In the genomic region with DNA sequence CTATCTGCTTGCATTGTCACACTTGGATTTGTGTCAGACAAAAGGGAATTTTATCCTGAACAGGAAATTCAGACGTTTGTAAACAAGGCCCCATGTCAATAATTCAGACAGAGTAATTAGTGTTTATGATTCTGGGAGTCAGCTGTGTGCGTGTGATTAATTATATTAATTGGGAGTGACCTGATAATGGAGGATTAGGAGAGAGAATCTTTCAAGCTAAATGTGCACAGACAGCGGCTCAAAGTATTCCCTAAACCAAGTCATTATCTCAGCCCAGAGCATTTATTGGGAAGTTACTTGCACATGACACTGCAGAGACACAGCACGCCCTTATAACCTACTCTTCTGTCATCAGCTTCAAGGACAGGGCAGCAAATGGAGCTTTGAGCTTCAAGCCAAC, we compare ENCODE assay signal across 26 mouse cellular contexts.
DNase-seq lines count a peak whose midpoint lies in the region; ATAC-seq and TF ChIP-seq lines count a peak whose summit lies in the region.
"Had no signal": no experiment of that assay in that cellular context is flagged by ENCODE, and none has a peak within 500 bp of the region (broad histone marks: within the 10 kb centered on the region; RNA-seq: fewer than 3 reads in every experiment).

No protein-coding gene starts in this region.

- H3K4me2 ChIP-seq in kidney, postnatal 0 days (ENCODE audit: low read length): no peak overlapping the region
- no peak overlapping the region for H3K4me2 ChIP-seq in midbrain, embryonic 14.5 days (ENCODE audit: low read length)
- no peak overlapping the region for H3K4me2 ChIP-seq in midbrain, embryonic 15.5 days
- H3K4me2 ChIP-seq: embryonic facial prominence, embryonic 13.5 days; embryonic facial prominence, embryonic 15.5 days; forebrain, embryonic 12.5 days had no signal

- no peak overlapping the region for H3K27ac ChIP-seq in kidney, postnatal 0 days
- H3K27ac ChIP-seq in midbrain, embryonic 14.5 days (replicated peaks; ENCODE audit: low read depth, low read length): no peak overlapping the region
- H3K27ac ChIP-seq in midbrain, embryonic 15.5 days: no peak overlapping the region
- no peak overlapping the region for H3K27ac ChIP-seq in layer of hippocampus, adult 2 months
- H3K27ac ChIP-seq: embryonic facial prominence, embryonic 13.5 days; embryonic facial prominence, embryonic 15.5 days; forebrain, embryonic 10.5 days; forebrain, embryonic 12.5 days had no signal

- H3K4me1 ChIP-seq in kidney, postnatal 0 days (replicated peaks; ENCODE audit: insufficient read depth, low read length): no peaks in the 10 kb centered on the region
- no peaks in the 10 kb centered on the region for H3K4me1 ChIP-seq in midbrain, embryonic 14.5 days (ENCODE audit: control insufficient read depth, insufficient read depth, low read length)
- no peaks in the 10 kb centered on the region for H3K4me1 ChIP-seq in midbrain, embryonic 15.5 days
- H3K4me1 ChIP-seq: embryonic facial prominence, embryonic 13.5 days; embryonic facial prominence, embryonic 15.5 days; forebrain, embryonic 10.5 days; forebrain, embryonic 12.5 days had no signal

- peak; percentile 11 for DNase-seq in kidney, postnatal 0 days (ENCODE audit: low spot score)
- DNase-seq in kidney, adult 9 months: no peak
- DNase-seq in midbrain, embryonic 14.5 days: peak; percentile 6
- DNase-seq in brain, embryonic 14.5 days (ENCODE audit: low read depth): peak; percentile 25
- peak; percentile 87 for DNase-seq in retina, postnatal 1 day
- DNase-seq in lung, postnatal 10 days: no peak
- no peak for DNase-seq in layer of hippocampus, adult 2 months (ENCODE audit: low spot score in 2 of 2)
- DNase-seq: adrenal gland, adult 8-10 months; adrenal gland, postnatal 14 days; adrenal gland, postnatal 36 days; cerebellum, adult 11 months; cerebellum, adult 18-20 months; cerebellum, adult 8-10 months; cerebellum, adult 9-11 months; cerebellum, postnatal 14 days; cerebellum, postnatal 36 days; embryo, embryonic 11 days had no signal

- no peak for ATAC-seq in kidney, postnatal 0 days (replicated peaks; ENCODE audit: low FRiP score, low read depth)
- no peak for ATAC-seq in midbrain, embryonic 14.5 days (ENCODE audit: low FRiP score, low TSS enrichment)
- ATAC-seq in midbrain, embryonic 15.5 days (replicated peaks): no peak
- ATAC-seq: activated CD4-positive, CD25-positive, alpha-beta regulatory T cell, adult 4 months; forebrain, embryonic 16.5 days; Patski had no signal

- H3K4me3 ChIP-seq in kidney, postnatal 0 days (replicated peaks; ENCODE audit: low read depth, low read length): no peak overlapping the region
- H3K4me3 ChIP-seq in midbrain, embryonic 14.5 days (replicated peaks; ENCODE audit: low read depth, low read length): no peak overlapping the region
- no peak overlapping the region for H3K4me3 ChIP-seq in midbrain, embryonic 15.5 days
- H3K4me3 ChIP-seq in layer of hippocampus, adult 2 months: no peak overlapping the region
- H3K4me3 ChIP-seq: embryonic facial prominence, embryonic 13.5 days; embryonic facial prominence, embryonic 15.5 days; erythroblast, embryonic 14.5 days; forebrain, embryonic 10.5 days; forebrain, embryonic 12.5 days had no signal

- H3K9me3 ChIP-seq in kidney, postnatal 0 days (replicated peaks; ENCODE audit: low read length): no peaks in the 10 kb centered on the region
- no peaks in the 10 kb centered on the region for H3K9me3 ChIP-seq in midbrain, embryonic 14.5 days (ENCODE audit: control insufficient read depth, low read length)
- H3K9me3 ChIP-seq in midbrain, embryonic 15.5 days: no peaks in the 10 kb centered on the region
- H3K9me3 ChIP-seq: embryonic facial prominence, embryonic 13.5 days; embryonic facial prominence, embryonic 15.5 days; forebrain, embryonic 10.5 days; forebrain, embryonic 12.5 days had no signal

- no peaks in the 10 kb centered on the region for H3K27me3 ChIP-seq in kidney, postnatal 0 days (ENCODE audit: insufficient read depth, low read length)
- no peaks in the 10 kb centered on the region for H3K27me3 ChIP-seq in midbrain, embryonic 14.5 days (ENCODE audit: control insufficient read depth, insufficient read depth, low read length)
- H3K27me3 ChIP-seq in midbrain, embryonic 15.5 days (replicated peaks): no peaks in the 10 kb centered on the region
- H3K27me3 ChIP-seq: embryonic facial prominence, embryonic 13.5 days; embryonic facial prominence, embryonic 15.5 days; forebrain, embryonic 12.5 days; Patski had no signal

- TF ChIP-seq POLR2A in brain, embryonic 14.5 days (IDR thresholded peaks at IDR 0.05; ENCODE audit: borderline replicate concordance, extremely low read depth, insufficient read depth, insufficient read length, poor library complexity, severe bottlenecking): no peak

- no peak overlapping the region for H3K9ac ChIP-seq in kidney, postnatal 0 days (ENCODE audit: low read depth, low read length)
- no peak overlapping the region for H3K9ac ChIP-seq in midbrain, embryonic 14.5 days (replicated peaks; ENCODE audit: low read length)
- no peak overlapping the region for H3K9ac ChIP-seq in midbrain, embryonic 15.5 days
- H3K9ac ChIP-seq: embryonic facial prominence, embryonic 13.5 days; embryonic facial prominence, embryonic 15.5 days; forebrain, embryonic 12.5 days had no signal

- WGBS in kidney, postnatal 0 days: 61% methylated on average over 4 of the region's 4 CpGs
- WGBS in midbrain, embryonic 14.5 days: 68% methylated on average over 4 of the region's 4 CpGs
- 67% methylated on average over 4 of the region's 4 CpGs for WGBS in midbrain, embryonic 15.5 days

- no peak for TF ChIP-seq CTCF in kidney, postnatal 0 days (IDR thresholded peaks at IDR 0.05; ENCODE audit: low read depth)
- TF ChIP-seq CTCF in brain, embryonic 14.5 days (IDR thresholded peaks at IDR 0.05; ENCODE audit: borderline replicate concordance, extremely low read depth, insufficient read depth, insufficient read length): no peak
- TF ChIP-seq CTCF in layer of hippocampus, adult 2 months (conservative IDR thresholded peaks at IDR 0.05): no peak

- no peaks in the 10 kb centered on the region for H3K36me3 ChIP-seq in kidney, postnatal 0 days (ENCODE audit: insufficient read depth, low read length)
- no peaks in the 10 kb centered on the region for H3K36me3 ChIP-seq in midbrain, embryonic 14.5 days (ENCODE audit: control insufficient read depth, insufficient read depth, low read length)
- no peaks in the 10 kb centered on the region for H3K36me3 ChIP-seq in midbrain, embryonic 15.5 days (replicated peaks)
- H3K36me3 ChIP-seq: embryonic facial prominence, embryonic 13.5 days; embryonic facial prominence, embryonic 15.5 days; forebrain, embryonic 10.5 days; forebrain, embryonic 12.5 days had no signal

Comparison
In these comparisons a context has a peak if more than half of its experiments do, and no peak if none do; other contexts are left out.
1. DNase-seq: peak in kidney, postnatal 0 days (single experiment), midbrain, embryonic 14.5 days (single experiment), brain, embryonic 14.5 days (single experiment) and retina, postnatal 1 day (single experiment); none in kidney, adult 9 months (single experiment), lung, postnatal 10 days (single experiment) and layer of hippocampus, adult 2 months (0 of 2).